Mouse (Mus musculus) cerebellum, adult 2 months (tissue): Measurements from ENCODE around the gene Akt1.

Source experiments
- CTCF ChIP-seq: fragments of 200-500 bp; IDR thresholded peaks from 2 replicates; pipeline ENCODE4 v1.5.1; 2011; ENCODE audit warnings: low read depth, mild to moderate bottlenecking, control low read depth, low read length, moderate library complexity, borderline replicate concordance; ENCODE audit not compliant: insufficient read depth
- POLR2A ChIP-seq: fragments of 200-500 bp; IDR thresholded peaks from 2 replicates; pipeline ENCODE4 v1.6.1; 2011; ENCODE audit warnings: low read length, control low read depth, borderline replicate concordance; ENCODE audit not compliant: insufficient read depth

GRCm38 (mm10) chr12:112665881-112666544, 8.7 kb downstream of the Akt1 start:
- TF ChIP-seq CTCF, result no peak
- no peak for TF ChIP-seq POLR2A
